Mouse (Mus musculus): ENCODE results near the gene Cdkl4. TPM values are rescaled to one million over a fixed set of nuclear protein-coding genes. Genes with fewer than 3 reads are reported as not detected.

The Cdkl4 gene
- polyA plus RNA-seq, 1 experiment from 2014 or later: 2.0 TPM

DNA sequence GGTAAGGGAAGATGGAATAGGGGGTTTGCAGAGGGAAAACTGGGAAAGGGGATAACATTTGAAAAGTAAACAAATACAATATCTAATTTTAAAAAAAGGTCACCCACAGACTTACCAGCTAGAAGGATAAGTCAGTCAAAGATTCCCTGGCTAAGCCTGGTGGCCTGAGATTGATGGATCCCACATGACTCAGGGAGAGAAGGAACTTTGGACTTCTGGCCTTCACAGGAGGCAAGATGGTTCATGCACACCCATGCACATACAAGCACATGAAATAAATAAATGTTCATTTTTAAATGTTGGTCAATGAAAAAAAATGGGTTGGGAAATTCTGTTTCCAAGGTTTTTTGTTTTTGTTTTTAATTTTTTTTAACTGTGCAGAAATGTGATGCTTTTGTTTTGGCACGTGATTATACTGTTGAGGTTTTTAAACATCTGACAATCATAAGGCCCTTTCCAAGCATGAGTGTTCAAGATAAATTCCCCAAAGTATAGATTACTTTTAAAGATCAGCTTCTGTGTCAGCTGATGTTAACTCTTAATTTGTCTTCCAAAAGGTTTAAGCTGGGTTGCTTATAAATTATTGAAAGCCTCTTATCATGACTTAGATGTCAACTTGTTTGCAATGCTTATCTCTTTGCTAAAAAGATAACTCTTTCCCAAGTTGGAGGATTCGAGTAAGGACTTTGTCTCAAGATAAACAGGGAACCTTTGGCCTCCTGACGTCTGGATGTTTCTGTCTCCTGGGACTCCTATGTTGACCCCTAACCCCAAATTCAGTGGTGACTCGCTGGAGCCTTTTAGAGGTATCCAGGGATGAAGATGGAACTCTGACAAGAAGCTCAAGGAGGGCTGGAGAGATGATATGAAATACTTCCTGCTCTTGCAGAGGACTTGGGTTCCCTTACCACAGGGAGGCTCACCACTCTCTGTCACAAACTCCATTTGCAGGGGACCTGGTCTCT lies 67.8 kb downstream of the Cdkl4 start:
- H3K4me2 ChIP-seq (replicated peaks): no peak overlapping the region
- 56% methylated on average over 4 of the region's 4 CpGs for WGBS
- H3K27me3 ChIP-seq: no peaks in the 10 kb centered on the region
- H3K4me3 ChIP-seq: no peak overlapping the region
- no peak for ATAC-seq (ENCODE audit: low FRiP score, low read depth)
- no peaks in the 10 kb centered on the region for H3K4me1 ChIP-seq
- no peak overlapping the region for H3K27ac ChIP-seq (replicated peaks)
- no peak overlapping the region for H3K9ac ChIP-seq (replicated peaks)
- no peaks in the 10 kb centered on the region for H3K9me3 ChIP-seq
- no peaks in the 10 kb centered on the region for H3K36me3 ChIP-seq

DNA sequence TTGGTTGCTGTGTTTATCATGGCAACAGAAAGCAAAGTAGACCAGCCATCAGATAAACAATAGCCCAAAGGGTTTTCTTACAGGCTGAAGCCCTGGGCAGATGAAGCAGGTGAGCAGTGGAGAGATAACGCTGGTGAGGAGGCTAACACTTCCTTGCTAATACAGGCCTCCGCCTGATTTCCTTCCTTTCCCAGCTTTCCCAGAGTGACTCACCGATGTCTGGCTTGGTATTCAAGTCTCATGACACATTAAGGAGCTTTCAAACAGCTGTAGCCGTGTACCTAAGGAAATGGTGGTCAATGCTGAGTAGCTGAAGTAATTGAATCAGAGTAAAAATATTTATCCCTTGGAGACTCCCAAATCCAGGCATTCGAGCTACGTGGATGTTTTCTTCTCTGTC lies 71.8 kb downstream of the Cdkl4 start:
- H3K4me1 ChIP-seq: no peaks in the 10 kb centered on the region
- H3K9me3 ChIP-seq: no peaks in the 10 kb centered on the region
- no peaks in the 10 kb centered on the region for H3K27me3 ChIP-seq
- no peak overlapping the region for H3K4me3 ChIP-seq
- no peaks in the 10 kb centered on the region for H3K36me3 ChIP-seq
- WGBS: 86% methylated on average over 6 of the region's 6 CpGs
- no peak for ATAC-seq (ENCODE audit: low FRiP score, low read depth)
- no peak overlapping the region for H3K9ac ChIP-seq (replicated peaks)
- no peak overlapping the region for H3K27ac ChIP-seq (replicated peaks)
- no peak overlapping the region for H3K4me2 ChIP-seq (replicated peaks)

- Histone ChIP-seq H3K27me3 (no peaks in the 10 kb centered on the region), H3K4me3 (no peak overlapping the region), H3K9ac (replicated peaks) (no peak overlapping the region), H3K4me2 (replicated peaks) (no peak overlapping the region), H3K4me1 (no peaks in the 10 kb centered on the region), H3K36me3 (no peaks in the 10 kb centered on the region), H3K9me3 (no peaks in the 10 kb centered on the region), H3K27ac (replicated peaks) (no peak overlapping the region)
- ATAC-seq (ENCODE audit: low FRiP score, low read depth): no peak
- 87% methylated on average over 4 of the region's 4 CpGs for WGBS
These were observed 72.3 kb downstream of the Cdkl4 start for GRCm38 (mm10) chr17:80505342-80505741.

DNA sequence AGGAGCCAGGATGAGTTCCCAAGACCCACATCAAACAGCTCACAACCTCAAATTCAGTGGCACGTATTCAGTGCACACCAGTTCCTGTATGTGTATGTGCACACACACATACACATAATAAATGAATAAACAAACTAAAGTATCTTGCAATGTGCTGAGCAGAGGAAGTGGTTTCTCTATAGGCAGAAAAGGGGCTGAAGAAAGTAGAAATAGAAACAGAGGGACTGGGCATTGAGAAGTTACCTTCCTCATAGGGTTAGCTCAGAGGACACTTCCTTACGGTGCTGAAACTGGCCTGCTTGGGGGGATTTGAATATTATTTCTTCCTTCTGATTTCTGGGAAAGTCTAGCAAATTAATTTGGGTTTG lies 75.8 kb downstream of the Cdkl4 start:
- no peak for ATAC-seq (ENCODE audit: low FRiP score, low read depth)
- Histone ChIP-seq H3K36me3 (no peaks in the 10 kb centered on the region), H3K9me3 (no peaks in the 10 kb centered on the region), H3K9ac (replicated peaks) (no peak overlapping the region), H3K4me3 (no peak overlapping the region), H3K4me2 (replicated peaks) (no peak overlapping the region), H3K27me3 (no peaks in the 10 kb centered on the region), H3K27ac (replicated peaks) (no peak overlapping the region), H3K4me1 (no peaks in the 10 kb centered on the region)
- 74% methylated on average over 2 of the region's 2 CpGs for WGBS

GRCm38 (mm10) chr17:80501037-80501804 lies 76.4 kb downstream of the Cdkl4 start:
- Histone ChIP-seq H3K4me2 (replicated peaks) (no peak overlapping the region), H3K9me3 (no peaks in the 10 kb centered on the region), H3K9ac (replicated peaks) (no peak overlapping the region), H3K4me3 (no peak overlapping the region), H3K27ac (replicated peaks) (no peak overlapping the region), H3K36me3 (no peaks in the 10 kb centered on the region), H3K27me3 (no peaks in the 10 kb centered on the region), H3K4me1 (no peaks in the 10 kb centered on the region)
- WGBS: 80% methylated on average over 5 of the region's 5 CpGs
- no peak for ATAC-seq (ENCODE audit: low FRiP score, low read depth)

GRCm38 (mm10) chr17:80500025-80500424 lies 77.6 kb downstream of the Cdkl4 start:
- Histone ChIP-seq H3K27me3 (no peaks in the 10 kb centered on the region), H3K36me3 (no peaks in the 10 kb centered on the region), H3K4me2 (replicated peaks) (no peak overlapping the region), H3K4me3 (no peak overlapping the region), H3K9me3 (no peaks in the 10 kb centered on the region), H3K9ac (replicated peaks) (no peak overlapping the region), H3K27ac (replicated peaks) (no peak overlapping the region), H3K4me1 (no peaks in the 10 kb centered on the region)
- ATAC-seq (ENCODE audit: low FRiP score, low read depth): no peak
- 87% methylated on average over 4 of the region's 4 CpGs for WGBS

DNA sequence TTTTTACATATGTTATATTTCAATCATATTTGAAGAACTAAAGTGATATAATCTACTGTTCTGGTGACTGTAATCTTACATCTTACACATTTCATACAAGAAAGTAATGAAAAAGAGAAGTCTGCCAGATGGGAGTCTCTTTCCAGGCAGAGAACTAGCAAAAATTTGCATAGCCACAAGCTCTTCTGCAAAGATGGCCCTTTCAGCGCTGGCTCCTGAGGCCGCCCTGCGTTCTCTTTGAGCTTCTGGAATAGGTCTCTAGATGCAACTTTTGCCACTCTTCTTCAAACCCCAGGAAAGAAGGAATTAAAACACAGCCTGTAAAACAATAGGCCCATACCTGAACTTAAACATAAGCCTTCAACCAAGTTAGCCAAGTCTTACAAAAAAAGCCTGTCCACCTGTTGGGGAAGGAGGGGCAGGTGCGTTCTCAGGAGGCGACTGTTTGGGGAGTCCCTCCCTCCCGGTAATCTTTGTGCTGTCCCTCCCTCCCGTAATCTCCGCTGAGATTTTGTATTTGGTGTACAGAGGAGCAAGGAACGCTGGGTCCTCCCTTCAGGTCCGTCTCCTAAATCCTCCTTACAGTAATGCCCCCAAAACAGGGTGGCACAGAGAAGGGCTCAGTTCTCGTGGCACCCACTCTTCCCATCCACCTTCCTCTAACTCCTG lies 78.9 kb downstream of the Cdkl4 start:
- H3K27me3 ChIP-seq: no peaks in the 10 kb centered on the region
- no peak for ATAC-seq (ENCODE audit: low FRiP score, low read depth)
- H3K9ac ChIP-seq (replicated peaks): no peak overlapping the region
- no peaks in the 10 kb centered on the region for H3K4me1 ChIP-seq
- 55% methylated on average over 11 of the region's 11 CpGs for WGBS
- H3K4me3 ChIP-seq: no peak overlapping the region
- H3K36me3 ChIP-seq: no peaks in the 10 kb centered on the region
- no peak overlapping the region for H3K4me2 ChIP-seq (replicated peaks)
- H3K9me3 ChIP-seq: no peaks in the 10 kb centered on the region
- H3K27ac ChIP-seq (replicated peaks): no peak overlapping the region

DNA sequence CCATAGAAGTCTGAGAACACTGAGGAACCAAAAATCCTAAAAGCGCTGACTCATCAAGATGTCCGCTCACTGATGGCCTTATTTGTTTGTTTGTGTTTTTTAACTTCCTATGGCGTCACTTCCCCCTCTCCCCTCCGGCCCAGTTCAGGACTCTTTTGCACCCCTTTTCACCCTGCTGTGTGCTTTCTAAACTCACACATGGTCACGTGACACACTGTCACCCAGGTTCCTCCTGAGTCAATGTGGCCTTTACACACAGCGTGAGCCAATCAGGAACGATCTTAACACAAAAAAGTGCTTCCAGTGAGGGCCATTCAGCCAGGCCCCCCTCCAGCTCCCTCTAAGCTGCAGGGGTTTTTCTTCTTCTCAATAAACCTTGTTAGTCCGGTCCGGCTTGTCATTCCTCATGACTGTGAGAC lies 80.4 kb downstream of the Cdkl4 start:
- WGBS: 38% methylated on average over 9 of the region's 9 CpGs
- no peak overlapping the region for H3K27ac ChIP-seq (replicated peaks)
- no peaks in the 10 kb centered on the region for H3K4me1 ChIP-seq
- peak; percentile 56 for ATAC-seq (ENCODE audit: low FRiP score, low read depth)
- H3K4me3 ChIP-seq: no peak overlapping the region
- no peaks in the 10 kb centered on the region for H3K27me3 ChIP-seq
- no peak overlapping the region for H3K9ac ChIP-seq (replicated peaks)
- no peak overlapping the region for H3K4me2 ChIP-seq (replicated peaks)
- H3K36me3 ChIP-seq: no peaks in the 10 kb centered on the region
- H3K9me3 ChIP-seq: no peaks in the 10 kb centered on the region

DNA sequence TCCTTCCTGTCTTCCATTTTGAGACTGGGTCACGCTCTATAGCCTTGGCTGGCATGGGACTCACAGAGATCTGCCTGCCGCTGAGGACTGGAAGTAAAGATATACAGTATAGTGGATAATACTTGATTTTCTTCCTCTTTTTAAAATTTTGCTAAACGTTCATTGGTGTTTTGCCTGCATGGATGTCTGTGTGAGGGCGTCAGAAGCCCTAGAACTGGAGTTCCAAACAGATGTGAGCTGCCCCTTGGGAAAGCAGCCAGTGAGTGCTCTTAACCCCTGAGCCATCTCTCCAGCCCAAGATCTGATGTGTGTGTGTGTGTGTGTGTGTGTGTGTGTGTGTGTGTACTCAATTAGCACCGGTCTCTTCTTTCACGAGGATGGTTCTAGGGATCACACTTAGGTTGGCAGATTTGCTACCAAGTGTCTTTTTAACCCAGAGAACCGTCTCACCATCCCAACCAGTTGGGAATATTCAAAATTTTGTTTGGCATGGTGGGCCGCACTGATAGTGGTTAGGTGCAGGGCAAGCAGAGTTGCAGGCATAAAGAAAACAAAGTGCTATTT lies 80.9 kb downstream of the Cdkl4 start:
- H3K4me3 ChIP-seq: no peak overlapping the region
- WGBS: 86% methylated on average over 8 of the region's 8 CpGs
- peak; percentile 27; the same call in 1 of the 2 replicates for ATAC-seq (ENCODE audit: low FRiP score, low read depth)
- no peaks in the 10 kb centered on the region for H3K36me3 ChIP-seq
- no peaks in the 10 kb centered on the region for H3K4me1 ChIP-seq
- H3K9ac ChIP-seq (replicated peaks): no peak overlapping the region
- H3K27ac ChIP-seq (replicated peaks): no peak overlapping the region
- no peaks in the 10 kb centered on the region for H3K27me3 ChIP-seq
- H3K9me3 ChIP-seq: no peaks in the 10 kb centered on the region
- no peak overlapping the region for H3K4me2 ChIP-seq (replicated peaks)

GRCm38 (mm10) chr17:80496185-80496584 lies 81.4 kb downstream of the Cdkl4 start:
- Histone ChIP-seq H3K9me3 (no peaks in the 10 kb centered on the region), H3K27me3 (no peaks in the 10 kb centered on the region), H3K9ac (replicated peaks) (no peak overlapping the region), H3K4me2 (replicated peaks) (no peak overlapping the region), H3K36me3 (no peaks in the 10 kb centered on the region), H3K4me1 (no peaks in the 10 kb centered on the region), H3K27ac (replicated peaks) (no peak overlapping the region), H3K4me3 (no peak overlapping the region)
- WGBS: 85% methylated on average over 6 of the region's 6 CpGs
- no peak for ATAC-seq (ENCODE audit: low FRiP score, low read depth)

- Histone ChIP-seq H3K4me3 (no peak overlapping the region), H3K9me3 (no peaks in the 10 kb centered on the region), H3K36me3 (no peaks in the 10 kb centered on the region), H3K27me3 (no peaks in the 10 kb centered on the region), H3K4me2 (replicated peaks) (no peak overlapping the region), H3K4me1 (no peaks in the 10 kb centered on the region), H3K9ac (replicated peaks) (no peak overlapping the region), H3K27ac (replicated peaks) (no peak overlapping the region)
- 93% methylated on average over 1 of the region's 1 CpGs for WGBS
- no peak for ATAC-seq (ENCODE audit: low FRiP score, low read depth)
These were observed 83.7 kb downstream of the Cdkl4 start for GRCm38 (mm10) chr17:80493891-80494290.

- no peaks in the 10 kb centered on the region for H3K27me3 ChIP-seq
- H3K9me3 ChIP-seq: no peaks in the 10 kb centered on the region
- no peak overlapping the region for H3K4me2 ChIP-seq (replicated peaks)
- H3K4me3 ChIP-seq: no peak overlapping the region
- H3K9ac ChIP-seq (replicated peaks): no peak overlapping the region
- ATAC-seq (ENCODE audit: low FRiP score, low read depth): no peak
- H3K36me3 ChIP-seq: no peaks in the 10 kb centered on the region
- H3K4me1 ChIP-seq: no peaks in the 10 kb centered on the region
- 95% methylated on average over 4 of the region's 4 CpGs for WGBS
- H3K27ac ChIP-seq (replicated peaks): no peak overlapping the region
These were observed 84.8 kb downstream of the Cdkl4 start for GRCm38 (mm10) chr17:80492811-80493210.
